Mouse (Mus musculus): ENCODE measurements at regions not wholly inside any gene's neighbourhood (a gene's known extent, or its start where the extent isn't known, plus 50 kb on each side); places are given as distances from the start of the nearest gene placed in this dataset.
A peak's percentile ranks its signal among the peaks of the same experiment; 100 is the strongest.

DNA sequence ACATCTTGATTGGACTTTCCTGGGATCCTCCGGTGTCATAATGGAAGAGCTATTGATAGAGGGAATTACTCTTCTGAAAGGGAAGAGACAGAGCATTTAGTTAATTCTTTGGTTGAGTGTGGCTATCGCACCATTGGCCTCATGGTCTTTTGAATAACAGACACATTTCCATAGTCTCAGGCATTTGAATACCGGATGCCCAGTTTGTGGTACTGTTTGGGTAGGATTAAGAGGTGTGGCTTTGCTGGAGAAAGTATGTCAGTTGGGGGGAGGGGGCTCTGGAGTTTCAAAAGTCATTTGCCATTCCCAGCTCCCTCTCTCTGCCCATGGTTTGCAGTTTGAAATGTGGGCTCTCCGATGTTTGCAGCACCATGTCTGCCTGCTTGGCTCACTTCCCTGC lies 139.4 kb upstream of the Smim15 start:
- no peak for DNase-seq (ENCODE audit: low read depth, low spot score)

GRCm38 (mm10) chr13:107904051-107904740 lies 140.1 kb upstream of the Smim15 start:
- DNase-seq (ENCODE audit: low read depth, low spot score): peak; percentile 82

GRCm38 (mm10) chr13:107903150-107903959 lies 140.9 kb upstream of the Smim15 start:
- peak; percentile 93 for DNase-seq (ENCODE audit: low read depth, low spot score)

GRCm38 (mm10) chr13:107902800-107903149 lies 141.5 kb upstream of the Smim15 start:
- no peak for DNase-seq (ENCODE audit: low read depth, low spot score)

- DNase-seq (ENCODE audit: low read depth, low spot score): no peak
Observed at GRCm38 (mm10) chr13:107899600-107900229, 144.5 kb upstream of the Smim15 start.

DNA sequence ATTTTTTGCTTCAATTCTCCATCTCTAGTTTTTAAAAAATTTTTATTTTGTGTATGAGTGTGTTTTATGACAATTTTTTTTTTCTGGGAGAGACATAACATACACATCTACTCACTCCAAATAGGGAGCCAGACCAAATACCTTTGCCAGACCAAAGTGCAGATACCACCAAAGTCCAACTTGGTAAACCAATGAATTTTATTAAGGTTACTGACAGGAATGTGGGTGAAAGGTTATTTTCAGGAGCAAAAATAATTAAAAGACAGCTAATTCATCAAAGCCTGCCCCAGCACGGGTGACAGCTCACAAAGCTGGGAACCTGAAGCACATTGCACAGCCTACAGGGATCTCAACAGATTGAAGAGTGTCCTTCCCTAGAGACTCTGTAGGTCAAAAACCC lies 146.6 kb upstream of the Smim15 start:
- no peak for DNase-seq (ENCODE audit: low read depth, low spot score)

GRCm38 (mm10) chr13:107897184-107897583 lies 147.1 kb upstream of the Smim15 start:
- peak; percentile 37 for DNase-seq (ENCODE audit: low read depth, low spot score)

GRCm38 (mm10) chr13:107893581-107894183 lies 150.6 kb upstream of the Smim15 start:
- DNase-seq (ENCODE audit: low read depth, low spot score): no peak

DNA sequence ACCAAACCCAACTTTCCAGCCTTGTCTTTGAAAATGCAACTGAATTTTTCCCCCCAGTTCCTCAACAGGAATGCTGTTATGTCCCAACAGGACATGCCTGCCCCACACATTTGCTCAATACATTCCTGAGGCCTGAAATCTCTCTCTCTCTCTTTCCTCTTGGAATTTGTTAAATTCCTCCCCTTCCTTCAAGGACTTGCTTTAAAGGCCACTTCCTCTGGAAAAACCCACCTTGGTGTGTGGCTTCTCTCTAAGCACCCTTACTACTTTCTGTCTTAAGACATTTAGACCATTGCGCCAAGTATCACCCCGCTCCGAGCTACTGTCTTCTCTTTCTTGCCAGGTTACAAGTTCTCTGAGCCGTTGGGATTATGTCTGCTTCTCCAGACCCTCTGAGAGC lies 151.2 kb upstream of the Smim15 start:
- DNase-seq (ENCODE audit: low read depth, low spot score): no peak

GRCm38 (mm10) chr13:107891946-107892345 lies 152.3 kb upstream of the Smim15 start:
- no peak for DNase-seq (ENCODE audit: low read depth, low spot score)

DNA sequence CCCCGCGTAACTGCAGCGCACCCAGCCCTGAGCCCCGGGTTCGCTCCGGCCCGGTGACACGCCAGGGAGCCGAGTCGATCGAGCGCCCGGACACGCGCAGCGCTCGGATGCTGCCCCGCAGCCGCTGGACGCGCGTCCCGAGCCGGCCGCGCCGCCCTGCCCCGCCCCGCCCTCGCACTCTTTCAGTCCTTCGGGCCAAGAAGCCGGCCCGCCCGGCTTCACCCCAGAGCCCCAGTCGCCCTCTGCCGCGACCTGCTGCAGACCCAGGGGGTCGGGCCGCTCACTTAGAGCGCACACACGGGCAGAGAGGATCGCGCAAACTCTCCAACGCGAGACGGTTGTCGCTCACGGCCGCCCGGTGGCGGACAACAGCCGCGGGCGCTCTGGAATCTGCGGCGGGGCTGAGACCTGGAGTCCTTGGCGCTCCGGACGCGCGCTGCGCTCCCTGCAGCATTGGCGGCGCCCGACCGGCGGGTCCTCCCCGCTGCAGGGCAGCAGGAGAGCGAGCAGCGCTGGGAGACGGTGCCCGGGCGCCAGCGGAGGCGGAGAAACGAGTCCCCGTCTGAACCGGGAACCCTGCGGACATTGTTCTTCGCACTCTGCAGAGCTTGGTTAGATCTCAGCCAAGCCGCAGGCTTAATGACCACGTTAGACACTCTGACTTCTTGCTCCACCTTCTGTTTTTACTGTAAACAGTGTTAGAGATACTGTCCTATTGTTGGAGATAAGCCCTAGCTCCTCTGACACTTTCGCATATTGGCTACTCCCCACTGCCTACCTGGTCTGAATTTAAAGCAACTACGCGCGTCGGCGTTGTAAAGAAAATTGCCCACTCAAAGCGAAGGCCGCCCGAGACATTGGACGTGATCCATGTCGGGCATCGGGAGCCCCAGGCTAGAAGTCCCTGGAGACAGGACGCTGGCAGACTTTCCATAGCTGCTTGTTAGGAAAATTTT lies 153.1 kb upstream of the Smim15 start:
- DNase-seq (ENCODE audit: low read depth, low spot score): peak; percentile 56

- DNase-seq (ENCODE audit: low read depth, low spot score): peak; percentile 93
Observed at GRCm38 (mm10) chr13:107889985-107890865, 154.0 kb upstream of the Smim15 start.

DNA sequence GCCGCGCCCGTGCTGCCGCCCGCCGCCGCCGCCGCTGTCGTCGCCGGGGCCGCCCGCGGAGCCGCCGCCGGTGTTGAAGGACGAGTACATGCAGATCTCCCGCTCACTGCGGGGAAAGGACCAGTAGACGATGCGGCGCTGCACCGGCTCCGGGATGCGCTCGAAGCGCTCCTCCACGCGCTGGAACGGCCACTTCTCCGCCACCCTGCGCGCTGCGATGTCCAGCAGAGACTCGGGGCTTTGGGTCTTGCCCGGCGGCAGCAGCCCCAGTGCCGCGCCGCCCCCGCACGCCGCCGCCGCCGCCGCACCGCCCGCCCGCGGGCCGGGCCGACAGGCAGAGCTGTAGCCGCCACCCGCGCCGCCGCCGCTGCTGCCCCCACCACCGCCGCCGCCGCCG lies 154.7 kb upstream of the Smim15 start:
- DNase-seq (ENCODE audit: low read depth, low spot score): no peak

- DNase-seq (ENCODE audit: low read depth, low spot score): peak; percentile 39
Observed at GRCm38 (mm10) chr13:107888571-107889451, 155.4 kb upstream of the Smim15 start.

- no peak for DNase-seq (ENCODE audit: low read depth, low spot score)
Observed at GRCm38 (mm10) chr13:107888231-107888555, 156.1 kb upstream of the Smim15 start.

- DNase-seq (ENCODE audit: low read depth, low spot score): no peak
Observed at GRCm38 (mm10) chr13:107887366-107888230, 156.6 kb upstream of the Smim15 start.

- DNase-seq (ENCODE audit: low read depth, low spot score): no peak
Observed at GRCm38 (mm10) chr13:107884836-107885235, 159.4 kb upstream of the Smim15 start.

DNA sequence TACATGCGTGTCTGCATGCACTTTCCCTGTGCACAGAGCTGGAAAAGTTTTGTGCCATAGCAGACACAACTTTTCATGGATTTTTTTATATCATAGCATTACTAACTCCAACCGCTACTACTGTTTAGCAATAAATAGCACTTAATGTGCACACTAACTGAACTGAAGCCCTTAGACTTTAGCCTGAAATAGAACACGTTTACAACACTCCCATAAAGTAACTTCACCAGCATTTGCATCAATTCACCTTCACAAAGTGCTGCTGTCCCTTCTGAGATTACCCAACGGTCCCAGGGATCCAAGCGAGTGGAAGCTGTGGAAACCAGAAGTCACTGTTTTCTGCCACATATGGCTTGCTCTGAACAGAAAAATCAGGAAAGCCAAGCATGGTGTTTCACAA lies 161.9 kb upstream of the Smim15 start:
- DNase-seq (ENCODE audit: low read depth, low spot score): no peak
